Mouse (Mus musculus): Measurements from ENCODE around the gene Kcna5. TPM values are rescaled to one million over a fixed set of nuclear protein-coding genes. Genes with fewer than 3 reads are reported as not detected.

Gene Kcna5
- polyA plus RNA-seq, 1 experiment: 0.74 TPM

DNA sequence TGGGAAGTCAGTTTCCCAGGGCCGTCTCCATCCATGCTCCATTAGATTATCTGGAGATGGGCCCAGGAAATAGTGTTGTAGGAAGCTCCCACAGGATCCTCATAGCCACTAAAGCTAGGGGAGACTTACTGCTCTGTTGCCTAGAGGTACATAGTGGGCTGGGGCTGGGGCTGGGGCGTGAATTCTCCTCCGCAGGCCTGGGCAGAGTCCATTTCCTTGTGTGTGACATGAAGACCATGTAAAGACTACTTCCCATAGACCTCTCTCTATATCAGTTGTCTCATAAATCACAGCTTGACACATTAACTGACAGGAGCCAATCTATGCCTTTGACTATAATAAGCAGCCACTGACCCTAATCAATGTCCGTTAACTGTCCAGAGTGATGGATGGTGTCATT, 7.5 kb upstream of the Kcna5 start:
- no peak for DNase-seq (ENCODE audit: low read depth, low spot score)
- 63% methylated on average over 4 of the region's 4 CpGs for WGBS

DNA sequence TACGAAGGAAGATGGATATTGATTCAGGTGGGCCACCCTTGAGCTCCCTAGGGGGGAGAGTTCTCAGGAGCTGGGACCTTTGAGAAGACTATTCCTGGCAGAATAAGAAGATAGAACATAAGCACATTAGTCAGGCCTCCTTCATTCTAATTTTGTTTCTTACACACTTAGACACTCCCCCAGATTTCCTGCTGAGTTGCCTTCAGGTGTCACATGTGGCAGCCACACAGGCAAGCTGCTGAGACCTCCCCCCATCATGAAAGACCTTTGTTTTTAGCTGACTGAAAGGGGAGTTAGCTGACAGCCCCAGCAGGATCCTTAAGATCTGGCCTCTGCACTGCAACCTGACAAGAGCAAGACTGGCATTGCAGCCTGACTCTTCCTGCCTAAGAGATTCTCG, 2.3 kb upstream of the Kcna5 start:
- 62% methylated on average over 2 of the region's 2 CpGs for WGBS
- DNase-seq (ENCODE audit: low read depth, low spot score): no peak

DNA sequence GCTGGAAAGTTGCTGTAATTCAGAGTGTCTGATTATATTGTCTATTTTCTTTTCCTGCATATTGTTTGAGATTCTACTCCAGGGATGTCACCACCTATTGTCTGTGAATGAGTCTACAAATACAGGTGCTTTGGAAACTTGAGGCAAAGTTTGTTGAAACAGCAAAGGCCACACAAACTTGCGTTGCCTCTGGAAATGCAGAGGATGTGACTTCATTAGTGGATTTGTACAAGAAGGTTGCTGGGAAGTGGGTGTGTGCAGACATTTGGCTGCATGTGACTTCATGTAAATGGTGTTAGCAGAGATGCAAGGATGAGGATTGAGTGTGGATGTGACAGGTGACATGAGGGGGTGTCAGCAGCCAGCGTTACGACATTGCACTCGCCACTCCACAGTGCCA, 1.7 kb upstream of the Kcna5 start:
- no peak for DNase-seq (ENCODE audit: low read depth, low spot score)
- 73% methylated on average over 4 of the region's 4 CpGs for WGBS

DNA sequence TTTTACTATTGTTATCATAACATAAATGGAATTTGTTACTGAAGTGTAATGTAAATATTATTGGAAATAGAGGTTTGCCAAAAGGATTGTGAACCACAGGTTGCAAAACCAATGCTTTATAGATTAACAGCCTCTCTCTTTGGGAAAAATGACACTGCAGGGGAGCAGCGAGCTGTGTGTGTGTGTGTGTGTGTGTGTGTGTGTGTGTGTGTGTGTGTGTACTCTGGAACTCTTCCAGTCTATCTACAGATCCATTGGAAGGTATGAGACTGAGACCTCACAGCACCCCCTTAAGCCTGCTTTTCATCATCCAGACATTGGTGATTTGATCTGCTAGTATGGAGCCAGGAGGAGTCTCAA, 679 bp upstream of the Kcna5 start:
- 4% methylated on average over 1 of the region's 1 CpGs for WGBS
- DNase-seq (ENCODE audit: low read depth, low spot score): no peak

DNA sequence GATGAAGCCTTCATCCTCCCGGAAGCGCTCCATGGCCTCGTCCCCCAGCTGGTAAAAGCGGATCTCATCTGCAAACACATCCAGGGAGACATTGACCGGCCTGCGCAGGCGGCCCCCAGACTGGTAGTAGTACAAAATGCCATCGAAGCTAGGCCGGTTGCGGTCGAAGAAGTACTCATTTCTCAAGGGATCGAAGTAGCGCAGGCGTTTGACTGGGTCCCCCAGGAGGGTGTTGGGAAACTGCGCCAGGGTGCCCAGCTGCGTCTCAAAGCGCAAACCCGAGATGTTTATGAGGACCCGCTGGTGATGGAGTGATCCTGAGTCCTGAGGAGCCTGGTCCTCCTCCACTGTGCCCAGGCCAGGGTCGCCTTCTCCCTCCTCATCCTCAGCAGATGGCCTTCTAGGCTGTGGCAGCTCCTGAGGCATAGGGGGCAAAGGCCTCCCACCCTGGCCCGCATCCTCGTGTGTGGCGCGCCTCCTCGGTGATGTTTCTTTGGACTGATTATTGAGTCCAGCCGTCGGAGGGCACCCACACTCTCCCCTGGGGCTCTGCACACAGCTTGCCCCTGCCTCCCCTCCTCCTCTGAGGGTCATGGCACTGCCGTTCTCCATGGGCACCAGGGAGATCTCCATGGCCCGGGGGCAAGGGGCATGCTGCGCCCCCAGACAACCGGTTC, 543 bp downstream of the Kcna5 start:
- DNase-seq (ENCODE audit: low read depth, low spot score): no peak
- WGBS: 20% methylated on average over 31 of the region's 31 CpGs

DNA sequence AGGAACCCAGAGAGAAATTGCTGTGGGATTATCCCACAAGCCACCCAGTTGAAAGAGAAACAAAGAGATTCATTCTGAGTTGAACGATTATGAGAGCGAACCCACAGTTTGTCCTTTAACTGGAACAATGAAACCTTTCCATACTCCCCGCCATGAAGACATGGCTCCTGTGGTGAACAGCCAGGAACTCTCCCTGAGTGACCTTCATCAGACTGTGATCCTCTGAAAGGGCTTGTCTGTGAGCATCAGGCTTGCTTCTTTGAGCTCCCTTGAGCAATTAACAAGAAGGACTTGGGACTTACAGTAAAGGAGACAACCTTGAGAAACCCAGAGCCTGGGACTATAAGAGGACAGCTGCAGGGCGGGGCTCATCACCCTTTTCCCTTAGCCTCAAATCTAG, 3.9 kb downstream of the Kcna5 start:
- DNase-seq (ENCODE audit: low read depth, low spot score): no peak
- 72% methylated on average over 4 of the region's 4 CpGs for WGBS

DNA sequence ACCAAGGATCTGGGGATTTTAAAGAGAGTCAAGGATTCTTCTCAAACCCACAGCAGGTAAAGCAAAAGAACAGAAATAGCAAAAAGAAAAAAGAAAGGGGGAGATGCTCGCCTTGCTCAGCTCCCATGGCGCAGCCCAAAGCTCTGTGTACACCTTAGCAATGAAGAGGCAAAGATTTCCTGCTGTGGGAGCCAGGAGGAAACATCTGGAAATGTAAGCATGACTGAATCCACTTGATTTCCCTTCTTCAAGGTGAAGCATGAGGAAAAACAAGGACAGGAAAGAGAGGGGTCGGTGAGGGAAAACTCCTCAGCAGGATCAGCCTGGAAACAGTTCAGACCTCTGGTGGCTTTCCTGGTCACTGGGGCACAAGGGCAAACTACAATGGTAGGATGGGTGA, 5.2 kb downstream of the Kcna5 start:
- 73% methylated on average over 3 of the region's 3 CpGs for WGBS
- no peak for DNase-seq (ENCODE audit: low read depth, low spot score)

DNA sequence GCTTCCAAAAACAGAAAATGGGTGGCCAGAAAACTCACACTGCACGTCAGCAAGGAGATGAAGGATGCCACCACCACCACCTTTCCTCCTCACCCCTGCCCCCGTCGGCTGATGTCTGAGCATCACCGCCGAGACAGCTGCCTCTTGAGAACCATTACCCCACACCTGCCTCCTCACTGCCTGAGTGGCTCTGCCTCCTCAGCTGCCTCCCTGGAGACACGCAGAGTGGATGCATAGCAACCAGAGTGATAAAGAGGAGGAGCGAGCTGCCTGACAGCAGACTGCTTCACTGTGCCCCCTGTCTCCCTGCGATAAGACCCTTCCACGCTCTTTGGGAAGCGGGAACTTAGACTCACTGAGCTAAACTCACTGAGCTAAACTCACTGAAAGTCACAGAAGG, 20.5 kb downstream of the Kcna5 start:
- no peak for DNase-seq (ENCODE audit: low read depth, low spot score)

DNA sequence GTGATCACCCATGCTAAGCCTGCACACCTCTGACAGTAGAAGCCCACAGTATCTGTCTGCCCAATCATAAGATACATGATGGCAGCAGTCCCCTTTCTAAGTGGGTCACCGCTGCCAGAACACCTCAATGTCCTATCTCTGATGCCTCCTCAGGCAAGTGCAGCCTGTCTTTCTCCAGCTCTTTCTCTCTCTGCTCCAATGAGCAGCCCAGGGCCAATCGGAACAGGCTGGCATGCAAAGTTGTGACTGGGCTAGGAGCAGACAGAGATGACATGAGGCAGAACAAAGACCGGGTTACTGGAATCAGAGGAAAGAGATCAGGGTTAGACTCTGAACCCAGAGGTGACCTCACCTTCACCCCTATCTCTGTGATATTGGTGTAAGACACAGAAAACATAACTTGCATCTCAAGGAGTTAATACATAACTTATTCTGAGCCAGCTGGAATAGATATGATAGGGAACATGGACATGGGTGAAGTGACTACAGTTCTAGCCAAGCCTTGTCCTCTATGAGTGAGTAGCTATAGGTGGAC, 21.4 kb downstream of the Kcna5 start:
- DNase-seq (ENCODE audit: low read depth, low spot score): no peak
- WGBS: 62% methylated on average over 3 of the region's 3 CpGs

More for the DNA sequence above, 20.5 kb downstream of the Kcna5 start:
- WGBS: 49% methylated on average over 10 of the region's 10 CpGs

DNA sequence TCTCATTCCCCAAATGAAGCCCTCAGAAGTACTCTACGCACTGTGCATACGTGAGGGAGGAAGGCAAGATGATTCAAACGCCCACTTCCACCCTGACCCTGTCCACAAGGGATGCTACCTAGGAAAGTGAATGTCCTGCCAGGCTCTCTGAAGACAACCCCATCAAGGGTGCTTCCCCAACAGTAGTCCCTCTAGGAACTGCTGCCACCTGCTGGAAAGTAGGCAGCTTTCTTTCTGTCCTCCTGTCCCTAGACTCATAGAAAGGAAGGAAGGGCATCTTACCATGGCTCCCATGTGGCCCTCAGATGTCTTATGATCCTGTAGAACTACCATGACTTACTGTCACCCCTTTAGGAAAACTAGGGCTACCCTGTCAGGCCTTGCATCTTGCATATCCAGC, 22.1 kb downstream of the Kcna5 start:
- no peak for DNase-seq (ENCODE audit: low read depth, low spot score)
- WGBS: 87% methylated on average over 3 of the region's 3 CpGs

DNA sequence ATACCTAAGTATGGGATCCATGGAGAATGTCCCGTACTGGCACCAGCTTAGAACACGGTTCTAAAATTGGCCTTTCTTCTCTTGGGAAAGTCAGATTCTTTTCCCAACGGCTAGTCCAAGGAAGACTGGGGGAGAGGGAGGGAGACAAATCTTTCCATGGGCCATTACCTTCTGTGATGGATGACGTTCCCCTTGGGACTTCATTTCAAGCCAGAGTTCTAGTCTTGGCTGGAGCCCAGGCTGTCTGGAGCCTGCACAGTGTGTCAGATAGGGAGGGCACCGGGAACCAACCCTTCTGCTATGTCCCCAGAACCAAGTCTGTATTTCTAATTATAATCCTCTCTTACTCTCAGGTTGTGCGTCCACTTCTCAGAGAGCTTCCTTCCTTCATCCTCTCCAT, 26.5 kb downstream of the Kcna5 start:
- DNase-seq (ENCODE audit: low read depth, low spot score): no peak
- 71% methylated on average over 6 of the region's 6 CpGs for WGBS

DNA sequence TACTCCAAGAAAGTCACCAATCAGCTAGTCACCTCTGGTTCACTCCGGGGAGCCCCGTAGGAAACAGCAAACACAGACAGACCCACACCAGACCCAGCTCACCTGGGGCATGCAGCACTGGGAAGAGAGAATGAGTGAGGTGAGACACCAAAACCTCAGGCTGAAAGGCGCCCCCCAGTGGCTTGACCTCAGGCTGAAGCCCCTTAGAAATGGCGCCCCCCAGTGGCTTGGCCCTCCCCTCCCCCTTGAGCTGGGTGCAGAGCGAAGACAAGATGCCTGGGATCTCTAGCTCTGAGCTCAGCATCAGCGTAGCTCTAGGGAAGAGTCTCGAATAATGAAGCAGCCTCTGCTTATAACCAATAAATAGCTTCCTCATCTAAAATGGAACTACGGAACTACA, 31.3 kb downstream of the Kcna5 start:
- no peak for DNase-seq (ENCODE audit: low read depth, low spot score)
- 78% methylated on average over 8 of the region's 8 CpGs for WGBS

DNA sequence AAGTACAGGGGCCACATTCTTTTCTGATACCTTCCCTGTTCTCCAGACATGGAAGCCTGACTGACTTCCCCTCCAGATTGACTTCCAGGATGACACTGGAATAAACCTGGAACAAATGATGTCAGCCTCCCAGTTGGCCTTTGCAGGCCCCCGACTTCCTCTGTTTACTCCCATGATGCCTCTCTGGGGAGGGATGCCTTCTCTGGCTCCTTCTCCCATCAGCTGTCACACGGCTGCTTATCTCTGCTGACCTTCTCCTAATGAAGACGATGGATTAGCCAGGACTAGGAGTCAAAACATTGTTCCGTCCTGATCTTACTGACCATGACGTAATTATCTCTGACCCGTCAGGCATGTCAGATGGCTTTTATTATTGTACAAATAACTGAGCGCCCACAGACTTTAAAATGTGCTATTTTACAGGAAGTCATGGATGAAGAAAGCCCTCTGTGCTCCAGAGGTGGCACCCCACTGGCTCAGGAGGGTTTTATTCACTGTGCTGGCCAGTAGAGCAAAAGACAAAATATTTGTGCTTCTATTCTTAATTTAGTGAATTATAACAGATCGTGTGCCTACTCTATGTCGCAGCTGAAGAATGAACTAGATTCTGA, 32.4 kb downstream of the Kcna5 start:
- no peak for DNase-seq (ENCODE audit: low read depth, low spot score)
- WGBS: 58% methylated on average over 9 of the region's 9 CpGs

DNA sequence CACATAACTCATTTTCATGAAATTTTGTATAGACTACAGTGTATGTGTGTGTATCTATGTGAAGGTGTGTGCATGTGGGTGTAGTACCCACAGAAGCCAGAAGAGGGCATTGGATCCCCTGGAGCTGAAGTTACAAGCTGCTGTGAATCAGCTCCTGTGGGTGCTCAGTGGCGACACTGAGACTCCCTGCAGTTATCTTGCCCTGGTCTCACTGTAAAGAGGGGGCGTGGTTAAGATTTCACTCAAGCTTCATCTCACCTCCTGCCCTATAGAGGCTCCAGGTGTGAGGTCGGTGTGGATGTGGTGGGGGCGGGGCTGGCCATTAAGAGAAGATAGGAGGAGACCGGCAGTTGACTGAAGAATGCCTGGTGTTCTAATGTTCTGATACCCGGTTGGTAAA, 34.2 kb downstream of the Kcna5 start:
- DNase-seq (ENCODE audit: low read depth, low spot score): no peak
- WGBS: 83% methylated on average over 6 of the region's 6 CpGs

DNA sequence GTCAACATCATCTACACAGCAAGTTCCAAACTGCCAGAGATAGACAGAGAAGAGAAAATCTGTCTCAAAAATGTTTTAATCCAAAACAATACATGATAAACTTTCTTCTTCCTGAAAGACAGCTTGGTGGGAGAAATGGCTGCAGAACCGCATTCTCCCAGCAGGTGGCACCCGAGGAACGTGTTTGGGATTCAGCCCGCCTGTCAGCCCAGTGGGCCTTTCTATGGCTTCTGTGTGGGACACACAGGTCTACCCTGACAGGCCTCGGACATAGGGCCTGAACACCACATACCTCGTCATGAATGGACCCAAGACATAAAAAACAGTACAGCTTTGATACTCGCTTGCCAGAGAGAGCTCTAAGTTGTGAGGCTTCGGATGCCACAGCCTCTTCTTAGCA, 35.1 kb downstream of the Kcna5 start:
- DNase-seq (ENCODE audit: low read depth, low spot score): peak; percentile 4
- 21% methylated on average over 8 of the region's 8 CpGs for WGBS

DNA sequence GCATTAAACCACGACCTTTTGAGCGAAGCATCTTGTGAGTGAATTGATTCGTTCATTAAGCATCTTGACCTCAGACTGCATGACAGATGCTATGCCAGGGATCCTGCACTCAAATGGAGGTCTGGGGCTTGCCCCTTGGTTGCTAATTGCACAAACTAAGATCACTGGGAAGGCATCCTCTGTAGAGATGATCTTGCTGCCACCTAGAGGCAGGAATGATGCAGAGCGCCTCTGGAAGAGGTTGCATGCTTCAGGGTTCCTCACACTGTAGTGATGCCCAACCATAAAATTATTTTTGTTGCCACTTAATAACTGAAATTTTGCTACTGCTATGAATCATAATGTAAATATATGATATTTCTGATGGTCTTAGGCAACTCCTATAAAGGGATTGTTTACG, 37.3 kb downstream of the Kcna5 start:
- no peak for DNase-seq (ENCODE audit: low read depth, low spot score)
- 64% methylated on average over 5 of the region's 5 CpGs for WGBS

DNA sequence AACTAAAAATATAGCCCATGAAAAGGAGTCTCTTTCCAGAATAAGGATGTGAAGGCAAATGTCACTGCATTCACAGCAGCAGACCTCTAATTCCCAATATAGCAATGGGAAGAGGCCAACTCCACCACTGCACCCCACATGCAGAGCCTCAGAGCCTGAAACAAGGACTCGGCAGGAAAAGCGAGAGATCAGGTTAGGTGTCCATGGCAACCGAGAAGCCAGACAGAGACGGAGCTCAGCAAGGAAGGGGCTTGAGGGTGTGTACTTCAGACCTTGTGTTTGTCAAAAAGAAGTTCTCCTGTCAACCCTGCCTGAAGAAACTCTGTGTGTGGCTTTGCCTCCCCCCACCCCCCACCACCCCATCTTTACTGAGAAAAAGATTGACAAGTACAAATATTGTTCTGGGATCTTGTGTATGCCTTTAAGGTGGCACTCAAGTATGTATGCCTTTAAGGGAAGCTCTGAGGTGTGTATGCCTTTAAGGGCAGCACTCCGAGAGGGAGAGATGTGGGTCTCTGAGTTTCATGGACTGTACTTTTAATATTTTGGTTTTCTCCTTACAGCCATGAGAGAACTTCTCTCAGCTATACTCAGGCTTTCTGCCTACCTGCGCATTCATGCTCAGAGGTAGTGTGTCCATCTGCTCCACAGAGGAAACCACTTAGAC, 37.9 kb downstream of the Kcna5 start:
- whole genome bisulfite sequencing: 34% methylated on average over 6 of the region's 6 CpGs
- DNase-seq (ENCODE audit: low read depth, low spot score): no peak

DNA sequence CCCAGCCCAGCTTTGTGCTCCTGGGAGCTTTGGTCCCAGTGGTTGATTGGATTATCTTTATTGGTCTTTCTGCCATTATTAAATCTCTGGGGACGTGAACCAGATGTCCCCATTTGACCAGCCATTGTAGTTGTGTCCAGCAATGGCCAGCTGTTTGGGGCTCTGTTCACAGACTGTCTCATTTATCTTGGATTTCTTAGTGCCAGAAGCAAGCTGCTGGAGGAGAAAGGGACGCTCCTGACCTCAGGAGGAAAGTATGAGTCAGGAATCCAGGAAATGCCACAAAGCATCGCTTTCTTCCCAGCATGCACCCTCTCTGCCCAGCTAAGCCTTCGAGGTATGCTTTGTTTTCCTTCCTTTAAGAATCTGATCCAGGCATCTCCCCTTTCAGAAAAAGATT, 48.1 kb downstream of the Kcna5 start:
- 43% methylated on average over 4 of the region's 4 CpGs for WGBS
- DNase-seq (ENCODE audit: low read depth, low spot score): no peak

DNA sequence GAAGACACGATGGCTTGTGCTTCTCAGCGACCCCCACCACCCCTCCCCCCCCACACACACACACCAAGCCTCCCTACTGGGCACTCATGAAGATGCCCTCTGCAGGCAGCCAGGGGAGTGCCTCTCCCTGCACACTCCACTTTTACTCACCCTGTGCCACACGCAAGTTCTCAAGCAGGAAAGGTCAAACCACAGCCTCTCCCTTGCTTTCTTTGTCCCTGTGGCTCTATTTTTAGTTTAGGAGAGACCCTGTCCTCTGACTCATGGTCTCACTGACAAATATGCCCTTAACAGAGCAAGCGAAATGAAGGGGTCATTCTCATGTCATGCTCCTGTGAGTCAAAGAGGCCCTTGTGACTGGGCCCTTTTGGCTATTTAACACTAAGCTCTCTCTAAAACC, 50.3 kb downstream of the Kcna5 start:
- 50% methylated on average over 4 of the region's 4 CpGs for WGBS
- DNase-seq (ENCODE audit: low read depth, low spot score): no peak

DNA sequence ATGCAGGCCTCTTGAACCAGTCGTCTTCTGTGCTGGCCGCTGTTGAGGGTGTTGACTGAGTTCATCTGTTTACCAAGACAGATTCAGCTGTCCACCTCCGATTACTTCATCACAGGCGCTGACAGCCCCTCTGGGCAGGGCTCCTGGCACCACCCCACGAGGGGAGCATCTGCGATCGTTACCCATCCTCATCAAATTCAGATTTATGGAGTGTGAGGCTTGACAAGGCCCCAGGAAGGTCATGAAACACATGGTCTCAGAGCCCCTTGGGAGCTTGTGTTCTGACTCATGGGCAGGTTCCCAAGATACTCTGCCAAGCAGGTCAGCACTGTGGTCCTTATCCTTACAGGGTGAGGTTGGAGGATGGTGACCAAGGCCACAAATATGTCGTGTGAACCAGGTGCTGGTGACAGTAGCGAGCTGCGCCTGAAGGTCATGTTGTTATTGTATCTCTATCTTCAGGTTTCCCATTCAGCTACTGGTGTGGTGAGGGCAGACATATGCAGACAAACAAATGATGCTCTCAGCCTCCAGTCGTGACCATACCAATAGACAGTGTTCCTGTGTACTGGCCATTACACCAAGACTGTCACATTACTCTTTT, 51.8 kb downstream of the Kcna5 start:
- DNase-seq (ENCODE audit: low read depth, low spot score): no peak
- WGBS: 70% methylated on average over 11 of the region's 11 CpGs
